Mouse (Mus musculus): ENCODE results near the gene Prss2. TPM values are rescaled to one million over a fixed set of nuclear protein-coding genes. Genes with fewer than 3 reads are reported as not detected.
"Not testable (repeated sequence)": the region's sequence is repeated elsewhere in the genome, so short reads cannot be mapped to it uniquely, and the experiment has no call there.

Gene Prss2
- 0.19 TPM in 1 of 2 replicates, not detected in the other for polyA plus RNA-seq (2012; rRNA removed)

DNA sequence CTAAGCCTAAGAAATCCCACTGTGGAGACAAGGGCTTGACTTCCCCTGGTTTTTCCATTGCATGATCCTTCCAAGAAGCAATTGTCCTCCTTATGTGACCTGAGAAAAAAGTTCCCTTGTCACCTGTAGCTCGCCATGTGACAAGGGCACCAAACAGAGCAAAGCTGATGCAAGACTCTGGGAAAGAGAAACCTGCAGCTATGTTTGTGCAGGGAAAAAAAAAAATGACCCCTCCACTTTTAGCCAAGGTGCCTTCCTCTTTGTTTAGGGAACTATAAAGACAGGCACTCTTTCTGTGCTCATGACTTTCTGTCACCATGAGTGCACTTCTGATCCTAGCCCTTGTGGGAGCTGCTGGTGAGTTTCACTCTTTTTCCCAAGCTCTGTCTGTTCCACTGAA, at the start of gene Prss2:
Gene Prss2, plus strand, starts transcription at position 301 of the 400 bp plus-strand sequence.
- Histone ChIP-seq H3K27ac (ENCODE audit: insufficient read depth, low read length) (no peak within 1 kb of the TSS), H3K4me1 (ENCODE audit: control insufficient read depth, insufficient read depth, low read length) (no peaks in the 10 kb centered on the region; the same call in 1 of the 2 replicates), H3K4me3 (ENCODE audit: insufficient read depth, low read length) (no peak within 1 kb of the TSS)
- TF ChIP-seq POLR2A (IDR thresholded peaks at IDR 0.05; ENCODE audit: extremely low read depth, insufficient read depth, low read length): no peak
- TF ChIP-seq CTCF (IDR thresholded peaks at IDR 0.05; ENCODE audit: extremely low read depth, insufficient read depth, low read length): no peak

DNA sequence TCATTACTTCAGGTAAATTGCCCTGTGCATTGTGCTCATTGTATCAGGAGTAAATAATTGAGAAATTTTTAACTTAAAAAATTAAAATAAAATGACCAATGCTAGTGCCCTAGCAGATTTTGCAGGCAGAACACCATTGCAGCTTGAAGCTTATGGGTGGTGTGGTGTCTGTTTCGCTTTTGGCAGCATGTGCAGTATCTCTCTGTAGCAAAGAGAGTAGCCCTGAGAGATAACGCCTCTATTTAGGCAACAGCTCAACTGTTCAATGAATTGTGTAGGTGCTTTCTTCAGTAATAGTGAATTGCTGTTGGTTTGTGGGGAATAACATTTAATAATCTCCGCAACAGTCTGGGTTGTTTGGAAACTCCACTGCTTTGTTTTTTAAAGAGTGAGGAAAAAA, 22.2 kb upstream of the Prss2 start:
- Histone ChIP-seq H3K4me1 (ENCODE audit: control insufficient read depth, insufficient read depth, low read length) (no peaks in the 10 kb centered on the region), H3K27ac (ENCODE audit: insufficient read depth, low read length) (no peak overlapping the region), H3K4me3 (ENCODE audit: insufficient read depth, low read length) (no peak overlapping the region)
- TF ChIP-seq POLR2A (IDR thresholded peaks at IDR 0.05; ENCODE audit: extremely low read depth, insufficient read depth, low read length) (no peak), CTCF (IDR thresholded peaks at IDR 0.05; ENCODE audit: extremely low read depth, insufficient read depth, low read length) (no peak)

GRCm38 (mm10) chr6:41504915-41505314, 16.7 kb upstream of the Prss2 start:
- H3K4me1 ChIP-seq (ENCODE audit: control insufficient read depth, insufficient read depth, low read length): no peaks in the 10 kb centered on the region
- TF ChIP-seq POLR2A (IDR thresholded peaks at IDR 0.05; ENCODE audit: extremely low read depth, insufficient read depth, low read length) (no peak), CTCF (IDR thresholded peaks at IDR 0.05; ENCODE audit: extremely low read depth, insufficient read depth, low read length) (no peak)

GRCm38 (mm10) chr6:41505323-41505722, 16.3 kb upstream of the Prss2 start:
- no peak overlapping the region for H3K27ac ChIP-seq (ENCODE audit: insufficient read depth, low read length)
- TF ChIP-seq POLR2A (IDR thresholded peaks at IDR 0.05; ENCODE audit: extremely low read depth, insufficient read depth, low read length) (no peak), CTCF (IDR thresholded peaks at IDR 0.05; ENCODE audit: extremely low read depth, insufficient read depth, low read length) (peak; percentile 21; the same call in 1 of the 2 replicates)
- no peaks in the 10 kb centered on the region for H3K4me1 ChIP-seq (ENCODE audit: control insufficient read depth, insufficient read depth, low read length)
- no peak overlapping the region for H3K4me3 ChIP-seq (ENCODE audit: insufficient read depth, low read length)

More at GRCm38 (mm10) chr6:41504915-41505314, 16.7 kb upstream of the Prss2 start:
- Histone ChIP-seq H3K27ac (ENCODE audit: insufficient read depth, low read length) (no peak overlapping the region), H3K4me3 (ENCODE audit: insufficient read depth, low read length) (no peak overlapping the region)

DNA sequence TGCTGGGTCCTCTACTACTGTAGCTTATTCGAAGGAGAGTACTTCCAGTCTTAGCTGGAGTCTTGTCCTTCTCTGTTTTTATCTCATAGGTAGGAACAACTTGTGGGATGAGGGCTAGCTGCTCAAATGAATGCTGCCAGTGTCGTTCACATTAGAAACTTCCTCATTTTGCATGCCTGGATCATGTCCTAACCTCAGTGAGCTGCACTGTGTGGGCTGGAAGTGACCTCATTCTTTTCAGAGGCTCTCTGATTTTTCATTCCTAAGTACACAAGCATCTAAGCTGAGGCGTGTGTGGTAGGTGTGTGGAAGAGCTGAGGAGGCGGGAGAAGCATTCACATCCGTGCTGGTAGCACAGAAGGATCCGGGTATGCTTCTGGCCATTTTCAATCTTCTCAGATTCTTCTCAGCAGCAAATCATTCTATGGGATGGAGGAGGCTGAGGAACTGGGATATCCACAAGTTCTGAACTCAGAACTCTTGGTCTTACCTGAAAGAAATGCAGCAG, 3.5 kb upstream of the Prss2 start:
- TF ChIP-seq POLR2A (IDR thresholded peaks at IDR 0.05; ENCODE audit: extremely low read depth, insufficient read depth, low read length) (no peak), CTCF (IDR thresholded peaks at IDR 0.05; ENCODE audit: extremely low read depth, insufficient read depth, low read length) (no peak)
- Histone ChIP-seq H3K27ac (ENCODE audit: insufficient read depth, low read length) (no peak overlapping the region), H3K4me3 (ENCODE audit: insufficient read depth, low read length) (no peak overlapping the region), H3K4me1 (ENCODE audit: control insufficient read depth, insufficient read depth, low read length) (no peaks in the 10 kb centered on the region; the same call in 1 of the 2 replicates)

DNA sequence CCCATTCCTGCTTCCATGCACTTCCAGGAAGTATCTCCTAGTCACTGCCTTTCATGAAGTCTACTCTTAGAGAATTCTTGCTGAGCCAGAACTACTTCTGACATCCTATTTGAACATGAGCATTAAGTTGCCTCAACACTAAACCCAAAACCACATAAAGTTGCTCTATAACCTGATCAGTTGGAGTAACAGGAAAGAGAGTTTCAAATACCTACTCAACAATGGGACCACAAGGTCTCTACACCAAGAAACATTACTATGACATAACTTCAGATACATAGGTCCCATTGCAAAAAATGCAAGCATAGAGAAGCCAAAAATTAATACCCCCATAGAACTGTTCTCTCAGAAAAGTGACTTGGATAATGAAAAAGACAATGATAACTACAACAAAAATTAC, 4.9 kb downstream of the Prss2 start:
- no peak overlapping the region for H3K27ac ChIP-seq (ENCODE audit: insufficient read depth, low read length)
- no peaks in the 10 kb centered on the region for H3K4me1 ChIP-seq (ENCODE audit: control insufficient read depth, insufficient read depth, low read length)
- TF ChIP-seq POLR2A (IDR thresholded peaks at IDR 0.05; ENCODE audit: extremely low read depth, insufficient read depth, low read length): no peak
- TF ChIP-seq CTCF (IDR thresholded peaks at IDR 0.05; ENCODE audit: extremely low read depth, insufficient read depth, low read length): no peak
- no peak overlapping the region for H3K4me3 ChIP-seq (ENCODE audit: insufficient read depth, low read length)

DNA sequence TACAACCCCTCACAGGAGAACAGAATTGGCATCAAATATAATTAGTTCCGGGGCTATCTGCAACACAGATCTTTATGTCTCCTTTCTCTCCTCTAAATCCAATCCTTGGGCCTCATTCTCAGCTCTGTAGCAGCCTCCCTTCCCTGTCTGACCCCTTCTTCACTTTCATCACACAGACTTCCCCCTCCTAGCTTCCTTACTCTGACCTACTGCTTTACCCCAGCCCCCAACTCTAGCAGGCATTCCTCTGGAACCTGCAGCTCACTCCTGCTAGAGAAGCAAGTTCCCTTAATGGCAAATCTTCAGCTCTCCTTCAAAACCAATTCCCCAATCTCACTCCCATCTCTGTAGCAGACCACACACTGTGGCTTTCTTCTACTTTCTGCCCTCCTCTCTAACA, 5.8 kb downstream of the Prss2 start:
- H3K27ac ChIP-seq (ENCODE audit: insufficient read depth, low read length): no peak overlapping the region
- H3K4me1 ChIP-seq (ENCODE audit: control insufficient read depth, insufficient read depth, low read length): no peaks in the 10 kb centered on the region
- TF ChIP-seq POLR2A (IDR thresholded peaks at IDR 0.05; ENCODE audit: extremely low read depth, insufficient read depth, low read length): no peak
- no peak for TF ChIP-seq CTCF (IDR thresholded peaks at IDR 0.05; ENCODE audit: extremely low read depth, insufficient read depth, low read length)
- H3K4me3 ChIP-seq (ENCODE audit: insufficient read depth, low read length): no peak overlapping the region

DNA sequence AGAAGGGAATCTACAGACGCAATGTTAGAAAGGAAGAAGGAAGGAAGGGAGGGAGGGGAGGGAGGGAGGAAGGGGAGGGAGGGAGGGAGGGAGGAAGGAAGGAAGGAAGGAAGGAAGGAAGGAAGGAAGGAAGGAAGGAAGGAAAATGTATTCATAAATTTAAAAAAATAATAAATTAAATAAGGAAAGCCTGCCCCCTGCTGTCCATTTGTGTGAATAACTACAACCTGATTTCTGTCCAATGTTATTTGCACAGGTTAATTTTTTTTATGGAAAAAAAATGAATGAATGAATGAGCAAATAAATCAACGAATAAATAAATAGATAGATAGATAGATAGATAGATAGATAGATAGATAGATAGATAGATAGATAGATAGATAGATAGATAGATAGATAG, 8.4 kb downstream of the Prss2 start:
- not testable (repeated sequence) for H3K4me1 ChIP-seq (ENCODE audit: control insufficient read depth, insufficient read depth, low read length); H3K4me3 ChIP-seq (ENCODE audit: insufficient read depth, low read length); H3K27ac ChIP-seq (ENCODE audit: insufficient read depth, low read length)

DNA sequence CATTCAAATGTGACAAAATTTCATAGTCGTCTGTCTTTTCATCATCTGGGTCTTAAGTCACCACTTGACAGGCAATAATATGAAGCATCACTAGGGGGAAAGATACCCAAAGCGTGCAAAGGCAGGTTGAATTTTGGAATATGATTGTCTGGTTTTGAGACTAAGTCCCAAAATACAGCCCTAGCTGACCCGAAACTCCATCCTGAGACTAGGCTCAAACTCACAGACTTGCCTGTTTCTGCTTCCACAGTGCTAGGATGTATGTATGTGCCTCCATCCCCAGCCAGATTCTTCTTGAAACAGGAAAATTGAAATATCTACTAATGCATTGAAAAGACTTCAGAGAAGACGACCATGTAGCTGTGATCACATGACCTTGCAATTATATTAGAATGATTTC, 10.6 kb downstream of the Prss2 start:
- TF ChIP-seq CTCF (IDR thresholded peaks at IDR 0.05; ENCODE audit: extremely low read depth, insufficient read depth, low read length) (no peak), POLR2A (IDR thresholded peaks at IDR 0.05; ENCODE audit: extremely low read depth, insufficient read depth, low read length) (no peak)
- Histone ChIP-seq H3K4me1 (ENCODE audit: control insufficient read depth, insufficient read depth, low read length) (no peaks in the 10 kb centered on the region), H3K27ac (ENCODE audit: insufficient read depth, low read length) (no peak overlapping the region), H3K4me3 (ENCODE audit: insufficient read depth, low read length) (no peak overlapping the region)

- no peak for TF ChIP-seq CTCF (IDR thresholded peaks at IDR 0.05; ENCODE audit: extremely low read depth, insufficient read depth, low read length)
- no peak for TF ChIP-seq POLR2A (IDR thresholded peaks at IDR 0.05; ENCODE audit: extremely low read depth, insufficient read depth, low read length)
- no peak overlapping the region for H3K27ac ChIP-seq (ENCODE audit: insufficient read depth, low read length)
- H3K4me3 ChIP-seq (ENCODE audit: insufficient read depth, low read length): no peak overlapping the region
- H3K4me1 ChIP-seq (ENCODE audit: control insufficient read depth, insufficient read depth, low read length): no peaks in the 10 kb centered on the region
These were observed 11.2 kb downstream of the Prss2 start for GRCm38 (mm10) chr6:41532687-41533284.
